20 mouse cellular contexts compared by ENCODE assay signal in the genomic region with DNA sequence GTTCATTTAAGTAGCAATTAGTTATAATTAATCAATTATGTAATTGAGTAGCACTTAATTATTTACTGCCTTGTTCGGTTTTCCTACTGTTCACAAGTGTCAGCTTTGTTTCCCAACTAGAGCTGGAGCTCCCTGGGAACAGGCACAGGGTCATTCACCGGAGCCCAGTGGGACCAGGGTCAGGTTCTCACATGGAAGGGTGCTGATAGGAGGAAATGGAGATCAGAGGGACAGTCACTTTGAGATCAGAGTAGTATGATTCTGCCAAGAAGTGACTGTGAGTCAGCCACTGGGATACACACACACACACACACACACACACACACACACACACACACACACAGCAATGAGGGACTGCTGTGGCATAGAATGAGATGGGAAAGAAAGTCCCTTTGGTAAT.
DNase-seq lines count a peak whose midpoint lies in the region; ATAC-seq lines count a peak whose summit lies in the region.
"Had no signal": no experiment of that assay in that cellular context is flagged by ENCODE, and none has a peak within 500 bp of the region (broad histone marks: within the 10 kb centered on the region; RNA-seq: fewer than 3 reads in every experiment).

No protein-coding gene starts in this region.

- H3K27me3 ChIP-seq in limb, embryonic 11.5 days (ENCODE audit: control insufficient read depth, insufficient read depth, low read length) = no peaks in the 10 kb centered on the region
- H3K27me3 ChIP-seq in intestine, embryonic 16.5 days (replicated peaks; ENCODE audit: control insufficient read depth, insufficient read depth, low read length) = no peaks in the 10 kb centered on the region
- H3K27me3 ChIP-seq: embryonic facial prominence, embryonic 12.5 days; forebrain, embryonic 15.5 days; heart, embryonic 15.5 days had no signal

- peak; percentile 27 for DNase-seq in Muller cell, postnatal 12 days (ENCODE audit: inconsistent ontology term)
- peak; percentile 20 to 69 for DNase-seq in adrenal gland, adult (ENCODE audit: inconsistent age in 2 of 2, low spot score in 1 of 2)
- peak; percentile 74 for DNase-seq in adrenal gland, postnatal 14 days
- no peak for DNase-seq in limb, embryonic 11.5 days (ENCODE audit: low spot score)
- no peak for DNase-seq in gastrocnemius, adult 18-20 months (ENCODE audit: low spot score)
- DNase-seq in cerebellum, adult 11-12 months = no peak
- no peak for DNase-seq in gastrocnemius, postnatal 10 days
- DNase-seq: cerebellum, adult 8-10 months; cerebellum, postnatal 14 days; embryo, embryonic 11 days; gastrocnemius, postnatal 14 days; heart, adult 2 months; heart, postnatal 14 days had no signal

- H3K36me3 ChIP-seq in limb, embryonic 11.5 days (ENCODE audit: control insufficient read depth, insufficient read depth, low read length) = no peaks in the 10 kb centered on the region
- no peaks in the 10 kb centered on the region for H3K36me3 ChIP-seq in intestine, embryonic 16.5 days (ENCODE audit: control insufficient read depth, insufficient read depth, low read length)
- H3K36me3 ChIP-seq: embryonic facial prominence, embryonic 12.5 days; forebrain, embryonic 15.5 days; heart, embryonic 15.5 days; hindbrain, embryonic 10.5 days had no signal

- ATAC-seq in limb, embryonic 11.5 days (ENCODE audit: insufficient number of reproducible peaks, low FRiP score, low TSS enrichment, low read depth) = no peak
- ATAC-seq in intestine, embryonic 16.5 days = no peak
- ATAC-seq: forebrain, embryonic 15.5 days had no signal

- no peak overlapping the region for H3K9ac ChIP-seq in limb, embryonic 11.5 days (ENCODE audit: low read length)
- no peak overlapping the region for H3K9ac ChIP-seq in intestine, embryonic 16.5 days (ENCODE audit: low read depth, low read length)
- H3K9ac ChIP-seq: embryonic facial prominence, embryonic 12.5 days; forebrain, embryonic 15.5 days; heart, embryonic 15.5 days; hindbrain, embryonic 14.5 days had no signal

- H3K4me3 ChIP-seq in limb, embryonic 11.5 days (ENCODE audit: low read depth, low read length) = no peak overlapping the region
- no peak overlapping the region for H3K4me3 ChIP-seq in intestine, embryonic 16.5 days (ENCODE audit: low read length)
- H3K4me3 ChIP-seq: embryonic facial prominence, embryonic 12.5 days; forebrain, embryonic 15.5 days; heart, adult 2 months; heart, embryonic 15.5 days; hindbrain, embryonic 10.5 days had no signal

- peaks cover 13% of the 10 kb centered on the region; the same call in 1 of the 2 replicates for H3K4me1 ChIP-seq in limb, embryonic 11.5 days (ENCODE audit: control insufficient read depth, insufficient read depth, low read length)
- H3K4me1 ChIP-seq in intestine, embryonic 16.5 days (ENCODE audit: control insufficient read depth, insufficient read depth, low read length) = no peaks in the 10 kb centered on the region
- H3K4me1 ChIP-seq: heart, embryonic 15.5 days had no signal

- WGBS in limb, embryonic 11.5 days = 33% methylated on average over 2 of the region's 2 CpGs
- WGBS in intestine, embryonic 16.5 days = 56% methylated on average over 2 of the region's 2 CpGs

- H3K9me3 ChIP-seq in limb, embryonic 11.5 days (ENCODE audit: control insufficient read depth, low read length) = no peaks in the 10 kb centered on the region
- H3K9me3 ChIP-seq in intestine, embryonic 16.5 days (ENCODE audit: control insufficient read depth, low read length) = no peaks in the 10 kb centered on the region
- H3K9me3 ChIP-seq: embryonic facial prominence, embryonic 12.5 days; forebrain, embryonic 15.5 days; heart, embryonic 15.5 days; hindbrain, embryonic 10.5 days had no signal

- H3K27ac ChIP-seq in limb, embryonic 11.5 days (replicated peaks; ENCODE audit: low read depth, low read length) = peak overlapping the region; percentile 61; the same call in 1 of the 2 replicates
- H3K27ac ChIP-seq in intestine, embryonic 16.5 days (ENCODE audit: low read length) = no peak overlapping the region
- H3K27ac ChIP-seq: embryonic facial prominence, embryonic 12.5 days; forebrain, embryonic 15.5 days; heart, adult 2 months; heart, embryonic 15.5 days; hindbrain, embryonic 10.5 days; hindbrain, embryonic 14.5 days had no signal

- no peak overlapping the region for H3K4me2 ChIP-seq in limb, embryonic 11.5 days (ENCODE audit: low read depth, severe bottlenecking)
- H3K4me2 ChIP-seq in intestine, embryonic 16.5 days (ENCODE audit: low read depth, low read length) = no peak overlapping the region
- H3K4me2 ChIP-seq: embryonic facial prominence, embryonic 12.5 days; forebrain, embryonic 15.5 days; heart, embryonic 11.5 days; heart, embryonic 15.5 days; hindbrain, embryonic 14.5 days had no signal

Comparison
In these comparisons a context has a peak if more than half of its experiments do, and no peak if none do; other contexts are left out.
1. DNase-seq: peak in Muller cell, postnatal 12 days (single experiment), adrenal gland, adult (2 of 2) and adrenal gland, postnatal 14 days (single experiment); none in limb, embryonic 11.5 days (single experiment), gastrocnemius, adult 18-20 months (single experiment), cerebellum, adult 11-12 months (single experiment) and gastrocnemius, postnatal 10 days (single experiment).